Mouse (Mus musculus) ovary, adult 18-20 months (tissue): Measurements from ENCODE around the gene 1700109H08Rik.
"Not testable (repeated sequence)": the region's sequence is repeated elsewhere in the genome, so short reads cannot be mapped to it uniquely, and the experiment has no call there.

ENCODE experiments used
- DNase-seq: peaks from one replicate; pipeline ENCODE4 v3.0.0; 2022; ENCODE audit warnings: low spot score, mixed read lengths

Gene 1700109H08Rik

DNA sequence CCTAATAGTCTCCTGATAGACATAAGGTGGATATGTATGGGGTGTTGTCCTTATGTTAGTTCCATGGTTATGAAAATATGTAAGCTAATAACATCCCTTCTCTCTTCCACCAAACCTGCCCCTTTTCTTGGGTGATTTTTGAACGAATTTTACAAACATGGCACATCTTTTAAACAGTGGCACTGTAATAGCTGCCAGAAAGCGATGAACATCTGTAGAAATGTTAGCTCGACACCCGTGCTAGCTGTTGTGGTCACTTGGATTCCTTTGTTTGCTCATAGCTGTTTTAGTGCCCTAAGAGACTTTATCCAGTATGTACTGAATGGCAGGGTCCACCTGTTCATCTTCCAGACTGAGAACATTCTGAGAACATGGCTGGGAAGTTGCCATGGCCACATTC is at the start of gene 1700109H08Rik:
TSS of gene 1700109H08Rik (plus strand) at position 301 of the 400 bp plus-strand sequence.
- no peak for DNase-seq

DNA sequence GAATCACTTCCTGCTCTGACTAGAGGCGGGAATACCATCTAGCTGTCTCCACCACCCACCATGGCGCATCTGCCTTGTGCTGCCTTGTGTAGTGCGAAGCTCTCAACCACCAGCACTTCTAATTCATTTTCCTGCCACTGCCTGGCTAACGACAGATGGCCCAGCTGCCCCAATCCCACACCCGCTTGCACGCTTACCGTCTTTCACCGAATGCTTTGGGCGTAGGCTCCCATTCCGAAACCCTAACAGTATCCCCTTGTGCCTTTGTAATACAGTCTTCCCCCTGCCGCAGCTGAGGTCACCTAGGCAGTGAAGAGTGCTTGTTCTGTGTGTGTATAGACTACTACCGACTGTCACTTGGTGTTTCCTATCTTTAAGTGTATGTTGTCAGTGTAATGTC is 49.6 kb upstream of the 1700109H08Rik start:
- no peak for DNase-seq

DNA sequence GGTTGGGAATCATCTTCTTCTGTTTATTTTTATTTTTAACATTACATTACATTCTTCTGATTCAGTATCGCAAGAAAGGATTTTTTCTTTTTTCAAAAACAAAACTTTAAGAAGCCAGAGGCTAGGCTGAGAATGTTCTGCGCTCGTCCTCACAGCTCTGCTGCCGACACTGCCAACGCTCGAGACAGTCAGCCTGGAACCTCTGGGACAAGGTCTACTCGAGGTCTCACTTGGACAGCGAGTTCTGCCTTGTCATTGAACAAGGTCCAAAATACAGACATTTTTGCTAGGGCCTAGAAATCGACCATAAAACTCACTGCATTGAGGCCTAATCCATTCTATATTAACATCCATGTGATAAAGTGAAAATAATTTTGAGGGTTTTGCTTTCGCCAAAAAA is 48.5 kb upstream of the 1700109H08Rik start:
- DNase-seq = no peak

DNA sequence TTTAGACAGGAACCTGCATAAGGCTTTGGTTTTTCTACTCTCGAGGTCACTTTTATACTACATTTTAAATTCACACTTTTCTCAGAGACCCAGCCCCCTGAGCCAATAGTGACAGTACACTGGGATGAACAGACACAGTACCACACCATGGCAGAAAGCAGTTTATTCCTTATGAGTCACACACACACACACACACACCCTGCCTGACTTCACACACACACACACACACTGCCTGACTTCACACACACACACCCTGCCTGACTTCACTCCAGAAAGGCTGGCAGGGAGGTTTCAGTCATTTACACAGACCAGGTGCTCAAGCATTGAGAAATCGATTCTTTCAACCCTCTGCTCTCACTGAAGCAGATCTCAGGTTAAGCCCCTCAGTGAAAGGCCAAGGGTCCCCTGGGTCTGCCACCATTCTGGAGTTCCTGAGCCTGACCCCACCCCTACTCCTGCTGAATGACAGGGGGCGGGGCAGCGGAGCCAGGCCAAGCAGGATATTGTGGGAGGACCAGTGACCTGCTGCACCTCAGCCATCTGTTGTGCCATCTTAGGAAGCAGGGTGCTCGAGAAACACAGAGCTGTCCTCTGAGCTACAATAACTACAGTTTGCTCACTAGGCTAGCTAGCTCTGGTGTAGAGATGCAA is 44.2 kb upstream of the 1700109H08Rik start:
- no peak for DNase-seq

DNA sequence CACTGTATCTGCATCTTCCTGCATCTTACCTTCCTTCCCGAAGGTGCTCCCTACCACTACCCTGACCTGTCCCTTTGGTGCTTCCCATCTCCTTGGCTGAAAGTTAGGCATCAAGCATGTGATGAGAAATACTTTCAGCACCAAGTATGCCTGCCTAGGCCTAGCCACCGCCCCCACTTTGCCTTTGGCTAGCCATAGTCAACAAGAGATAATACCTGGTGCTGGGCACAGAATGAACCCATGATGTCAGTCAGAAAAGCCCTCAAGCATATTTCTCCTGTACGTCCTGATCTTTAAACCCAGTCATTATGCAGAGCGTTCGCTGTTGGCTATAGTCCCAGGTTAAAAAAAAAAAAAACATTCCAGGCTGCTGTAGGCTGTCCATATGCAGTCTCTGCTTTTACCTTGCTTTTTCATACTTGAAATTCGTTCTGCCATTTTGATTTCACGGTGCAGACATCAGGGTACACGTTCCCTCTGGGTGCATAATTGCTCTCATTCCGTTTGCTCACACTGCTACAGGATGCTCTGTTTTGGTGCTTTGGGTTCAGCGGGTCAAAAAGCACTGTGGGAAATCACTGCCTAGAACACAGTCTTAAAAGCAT is 41.7 kb upstream of the 1700109H08Rik start:
- DNase-seq = no peak

DNA sequence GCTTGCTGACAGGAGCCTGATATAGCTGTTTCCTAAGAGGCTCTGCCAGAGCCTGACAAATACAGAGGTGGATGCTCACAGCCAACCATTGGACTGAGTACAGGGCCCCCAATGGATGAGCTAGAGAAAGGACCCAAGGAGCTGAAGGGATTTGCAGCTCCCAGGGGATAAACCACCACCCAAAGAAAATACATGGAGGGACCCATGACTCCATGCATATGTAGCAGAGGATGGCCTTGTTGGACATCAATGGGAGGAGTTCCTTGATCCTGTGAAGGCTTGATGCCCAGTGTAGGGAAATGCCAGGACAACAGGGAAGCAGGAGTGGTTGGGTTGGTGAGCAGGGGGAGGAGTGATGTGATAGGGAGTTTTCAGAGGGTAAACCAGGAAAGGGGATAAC is 39.3 kb upstream of the 1700109H08Rik start:
- DNase-seq = not testable (repeated sequence)

DNA sequence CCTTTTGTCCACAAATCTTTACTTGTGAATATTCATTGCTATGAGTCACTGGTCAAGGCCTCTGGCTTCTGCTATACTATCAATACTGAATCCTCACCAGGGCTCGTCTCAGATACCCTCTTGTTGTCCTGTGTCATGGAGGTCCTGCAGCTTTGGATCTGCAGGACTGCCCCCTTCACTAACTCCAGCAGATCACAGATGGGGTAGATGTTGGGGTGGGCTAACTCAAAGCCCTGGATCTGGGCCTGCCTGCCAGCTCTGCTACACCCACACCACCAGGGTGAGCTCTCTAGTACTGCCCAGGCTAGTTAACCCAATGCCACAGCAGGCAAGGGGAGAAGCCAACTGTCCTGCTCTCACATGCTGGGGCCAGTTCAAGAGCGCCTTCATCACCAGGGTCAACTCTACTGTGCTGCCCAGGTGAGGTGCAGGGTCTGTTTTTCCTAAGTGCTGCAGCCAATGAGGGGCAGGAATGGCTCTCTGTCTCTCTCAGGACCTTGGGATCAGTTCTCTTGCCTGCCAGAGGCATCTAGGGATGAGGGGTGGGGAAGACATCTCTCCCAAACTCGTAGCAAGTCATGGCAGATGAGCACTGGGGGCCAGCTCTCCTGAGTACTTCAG is 34.7 kb upstream of the 1700109H08Rik start:
- no peak for DNase-seq

DNA sequence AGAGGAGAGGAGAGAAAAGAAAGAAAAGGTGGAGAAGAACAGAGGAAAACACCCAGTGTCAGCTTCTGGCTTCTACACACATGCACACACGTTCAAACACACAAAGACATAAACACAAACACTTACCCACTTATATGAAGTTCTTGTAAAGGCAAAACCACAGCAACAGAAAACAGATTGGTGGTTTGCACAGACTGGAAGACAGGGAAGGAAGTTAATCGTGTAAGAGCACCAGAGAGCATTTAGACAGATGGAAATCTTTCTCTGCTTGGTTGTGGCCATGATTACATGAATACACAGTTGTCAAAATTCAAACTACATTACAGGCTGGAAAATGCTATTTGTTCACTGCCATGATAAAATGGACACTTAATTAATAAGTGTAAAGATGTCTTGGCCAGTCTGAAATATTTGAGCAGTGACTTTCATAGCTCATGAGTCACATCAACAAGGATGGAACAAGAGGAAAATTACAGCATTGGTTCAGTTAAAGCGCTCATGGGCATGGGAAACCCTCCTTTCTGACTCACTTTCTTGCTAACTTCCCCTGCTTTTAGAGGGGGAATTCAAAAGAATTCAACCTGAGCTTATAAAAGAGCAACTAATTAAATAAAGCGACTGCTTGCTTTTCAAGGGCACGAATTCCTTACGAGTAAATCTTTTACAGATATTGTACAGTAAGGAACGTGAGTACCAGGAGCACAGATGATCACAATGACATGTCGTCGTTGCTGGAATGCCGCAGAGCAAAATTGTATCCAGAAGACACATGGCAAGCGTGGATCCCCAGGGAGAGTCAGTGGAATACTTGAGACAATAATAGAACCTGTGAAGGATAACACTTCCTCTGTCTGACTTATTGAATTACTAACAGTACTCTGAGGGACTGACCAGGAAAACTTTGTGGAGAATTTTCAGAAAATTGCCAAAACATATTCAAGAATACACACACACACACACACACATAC is 32.6 kb upstream of the 1700109H08Rik start:
- no peak for DNase-seq

DNA sequence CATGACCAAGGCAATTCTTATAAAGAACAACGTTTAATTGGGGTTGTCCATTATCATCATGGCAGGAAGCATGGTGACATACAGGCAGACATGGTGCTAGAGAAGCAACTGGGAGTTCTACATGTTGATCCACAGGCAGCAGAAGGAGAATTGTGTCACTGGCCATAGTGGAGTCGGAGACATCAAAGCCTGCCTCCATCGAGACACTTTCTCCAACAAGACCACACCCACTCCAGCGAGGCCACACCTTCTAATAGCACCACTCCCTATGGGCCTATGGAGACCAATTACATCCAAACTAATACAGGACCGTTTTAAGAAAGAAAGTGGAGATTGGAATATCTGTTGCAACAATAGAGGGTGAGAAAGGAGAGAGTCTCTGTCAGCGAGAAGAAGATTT is 29.5 kb upstream of the 1700109H08Rik start:
- no peak for DNase-seq

DNA sequence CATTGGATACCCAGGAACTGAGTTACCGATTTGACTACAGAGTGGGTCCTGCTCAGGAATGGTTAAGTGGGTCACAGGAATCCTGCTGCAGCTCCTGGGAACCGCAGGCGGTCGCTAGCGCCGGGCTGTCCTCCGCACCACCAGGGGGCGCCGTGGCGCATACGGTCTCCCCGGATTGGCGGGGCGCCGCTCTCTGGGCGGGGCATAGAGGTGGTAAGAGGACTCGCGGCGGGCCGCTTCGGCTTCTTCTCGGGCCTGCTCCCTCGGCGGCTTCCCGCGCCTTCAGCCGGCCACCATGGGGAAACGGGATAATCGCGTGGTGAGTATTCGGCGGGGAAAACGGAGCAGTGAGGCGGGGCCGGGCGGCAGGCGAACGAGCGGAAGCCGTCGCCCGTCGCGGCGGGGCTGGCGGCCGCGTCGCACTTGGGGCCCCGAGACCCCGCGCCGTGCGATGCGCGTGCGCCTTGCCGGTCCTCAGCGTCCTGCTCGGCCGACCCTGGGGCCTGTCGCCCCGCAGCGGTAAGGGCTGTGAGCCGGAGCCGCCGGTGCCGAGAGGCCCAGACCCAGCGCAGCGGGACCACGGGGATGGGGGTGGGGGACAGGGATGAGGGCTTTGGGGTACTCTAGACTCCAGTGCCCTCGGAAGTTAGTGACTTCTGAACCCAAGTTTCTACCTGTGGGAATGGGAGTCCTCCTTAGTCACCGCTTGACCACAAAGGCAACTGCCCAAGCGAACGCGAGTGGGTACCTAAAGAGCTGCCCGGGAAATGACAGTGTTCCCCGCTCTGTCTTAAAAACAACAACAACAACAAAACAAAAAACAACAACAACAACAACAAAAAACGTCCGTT is 27.5 kb upstream of the 1700109H08Rik start, which contains the start of gene Fam133b:
TSS of gene Fam133b (plus strand) at position 205 of the 851 bp plus-strand sequence.
- peak; percentile 87 for DNase-seq

DNA sequence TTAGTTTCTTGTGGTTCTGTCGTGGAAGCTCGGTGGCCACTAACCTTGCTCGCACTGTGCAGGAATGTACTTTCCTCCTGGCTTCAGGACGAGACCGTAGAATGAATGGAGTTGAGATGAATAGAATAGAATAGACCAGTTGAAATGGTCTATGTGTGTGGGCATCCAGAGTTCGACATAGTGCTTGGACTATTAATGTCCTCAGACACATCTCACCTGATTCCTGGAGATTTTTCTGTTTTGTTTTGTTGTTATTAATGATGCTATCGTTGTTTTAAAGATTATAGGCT is 26.9 kb upstream of the 1700109H08Rik start:
- no peak for DNase-seq

DNA sequence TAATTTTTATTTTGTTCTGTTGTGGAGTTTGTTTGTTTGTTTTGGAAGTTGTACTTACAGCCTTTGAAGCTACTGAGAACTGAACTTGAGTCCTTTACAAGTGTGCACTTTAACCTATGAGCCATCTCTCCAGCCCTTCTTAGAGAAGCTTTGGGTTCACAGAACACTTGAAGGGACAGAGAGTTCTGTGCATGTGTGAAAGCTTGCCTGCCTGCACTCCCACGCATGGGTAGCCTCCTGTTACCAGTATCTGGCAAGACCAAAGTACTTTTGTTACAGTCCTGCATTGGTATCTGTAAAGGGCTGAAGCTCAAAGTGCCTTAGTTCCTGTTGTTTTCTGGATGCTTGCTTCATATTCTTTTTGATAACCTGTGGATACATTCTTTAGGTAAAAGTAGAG is 25.1 kb upstream of the 1700109H08Rik start:
- DNase-seq = no peak

DNA sequence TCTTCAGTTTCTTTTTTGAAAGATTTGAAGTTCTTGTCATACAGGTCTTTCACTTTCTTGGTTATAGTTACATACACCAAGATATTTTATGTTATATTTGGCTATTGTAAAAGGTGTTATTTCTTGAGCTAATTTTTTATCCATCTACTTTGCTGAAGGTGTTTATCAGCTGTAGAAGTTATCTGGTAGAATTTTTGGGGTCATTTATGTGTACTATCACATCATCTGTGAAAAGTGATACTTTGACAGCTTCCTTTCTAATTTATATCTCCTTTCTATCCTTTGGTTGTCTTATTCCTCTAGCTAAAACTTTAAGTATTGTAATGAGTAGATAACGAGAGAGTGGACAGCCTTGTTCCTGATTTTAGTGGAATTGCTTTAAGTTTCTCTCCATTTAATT is 19.9 kb upstream of the 1700109H08Rik start:
- DNase-seq = no peak

DNA sequence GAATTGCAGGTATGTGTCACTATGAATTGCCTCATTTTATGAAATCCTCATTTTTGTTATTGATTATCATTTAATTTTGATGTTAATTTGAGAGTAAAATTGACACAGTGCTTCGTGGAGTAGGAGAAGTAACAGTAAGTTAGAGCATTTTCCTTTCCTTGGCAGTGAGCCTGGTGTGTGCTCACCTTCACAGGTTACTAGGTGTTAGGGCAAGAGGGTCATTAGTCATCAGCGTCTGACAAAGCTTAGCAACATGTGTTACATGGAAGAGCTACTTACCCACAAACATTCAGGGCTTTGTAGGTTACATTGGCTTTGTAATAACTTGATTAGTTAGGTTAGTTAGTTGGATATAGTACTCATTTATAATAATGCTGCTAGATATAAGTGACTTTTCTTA is 17.2 kb upstream of the 1700109H08Rik start:
- no peak for DNase-seq

DNA sequence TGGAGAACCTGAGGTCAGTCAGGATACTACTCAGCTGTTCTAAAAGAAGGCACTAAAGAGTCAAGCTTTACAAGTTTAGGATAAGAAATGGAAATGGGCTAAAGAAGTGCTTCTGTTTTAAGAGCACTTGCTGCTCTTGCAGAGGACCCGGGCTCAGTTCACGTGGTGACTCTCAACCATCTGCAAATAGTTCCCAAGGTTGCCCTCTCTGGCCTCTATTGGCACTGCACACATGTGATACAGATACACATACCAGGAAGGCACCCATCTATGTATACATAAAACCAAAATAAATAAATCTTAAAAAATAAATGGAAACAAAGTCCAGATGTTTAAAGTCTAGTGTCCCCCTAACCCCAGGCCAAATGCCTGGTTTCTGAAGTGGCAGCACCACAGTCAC is 3.5 kb downstream of the 1700109H08Rik start:
- DNase-seq = no peak

DNA sequence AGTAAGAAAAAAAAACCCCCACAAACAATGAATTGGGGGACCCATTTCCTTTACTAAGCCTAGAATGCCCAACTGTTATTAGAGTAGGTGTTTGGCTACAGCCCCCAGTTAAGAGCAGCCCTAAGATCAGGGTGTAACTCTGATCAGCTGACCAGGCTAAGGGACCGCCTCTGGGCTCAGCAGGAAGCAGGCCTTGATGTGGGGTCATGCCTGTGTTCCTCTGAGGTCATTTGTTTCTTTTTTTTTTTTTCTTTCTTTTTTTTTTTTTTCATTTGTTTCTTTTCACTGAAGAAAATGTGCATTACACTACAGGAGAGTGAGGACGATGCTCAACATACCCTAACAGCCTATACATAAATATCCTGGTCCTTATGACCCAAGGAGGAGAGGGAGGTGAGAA is 6.6 kb downstream of the 1700109H08Rik start:
- DNase-seq = no peak

DNA sequence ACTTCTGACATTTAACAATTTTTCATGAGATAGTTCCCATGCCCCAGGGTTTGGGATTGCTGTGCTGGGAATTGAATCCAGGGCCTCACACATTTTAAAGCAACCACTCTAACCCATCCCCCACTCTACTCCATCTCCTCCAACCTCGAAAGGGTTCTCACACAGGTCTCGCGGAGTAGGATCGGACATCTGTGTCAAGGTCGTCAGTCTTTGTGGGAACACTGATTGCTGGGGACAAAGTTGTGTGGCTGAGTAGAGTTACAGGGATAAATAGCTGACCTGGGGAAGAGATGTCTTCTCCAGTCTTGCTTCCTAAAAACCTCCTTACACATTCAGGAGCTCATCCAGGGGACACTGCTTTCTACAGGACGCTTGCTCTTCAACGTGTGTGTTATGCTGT is 7.7 kb downstream of the 1700109H08Rik start:
- no peak for DNase-seq

DNA sequence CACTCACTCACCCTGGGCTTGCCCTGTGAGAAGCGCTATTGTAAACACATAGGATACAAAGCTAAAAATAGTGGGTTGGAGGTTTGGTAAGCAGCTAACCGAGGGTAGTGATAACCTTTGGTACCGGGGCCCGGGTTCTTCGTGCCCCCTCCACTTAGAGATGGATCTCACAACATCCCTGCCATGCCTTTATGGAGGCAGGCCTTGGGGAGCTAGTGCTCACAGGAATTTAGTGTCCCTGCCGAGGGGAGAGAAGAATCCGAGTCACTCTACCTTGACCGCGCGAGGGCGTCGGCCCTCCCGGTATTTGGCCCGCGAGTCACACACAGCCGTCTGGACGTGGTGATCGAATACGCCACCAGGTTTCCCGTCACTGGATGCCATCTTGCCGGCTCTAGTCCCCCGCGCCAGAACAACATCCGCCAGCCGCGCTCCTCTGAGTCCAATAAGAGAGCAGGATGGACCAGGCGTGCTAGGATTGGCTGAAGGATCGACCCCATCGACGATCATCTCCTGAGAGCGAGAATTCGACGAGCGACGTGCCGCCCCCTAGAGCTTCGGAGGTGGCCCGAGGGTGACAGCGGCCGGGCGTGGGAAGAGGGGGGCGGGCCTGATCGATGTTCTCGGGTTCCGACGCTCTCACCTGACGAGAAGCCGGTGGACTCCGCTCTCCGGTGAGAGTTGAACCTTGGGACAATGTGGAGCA is 24.5 kb downstream of the 1700109H08Rik start, which contains the start of gene Pex1:
TSS of gene Pex1 (plus strand) at position 374 of the 706 bp plus-strand sequence.
- DNase-seq = peak; percentile 92

DNA sequence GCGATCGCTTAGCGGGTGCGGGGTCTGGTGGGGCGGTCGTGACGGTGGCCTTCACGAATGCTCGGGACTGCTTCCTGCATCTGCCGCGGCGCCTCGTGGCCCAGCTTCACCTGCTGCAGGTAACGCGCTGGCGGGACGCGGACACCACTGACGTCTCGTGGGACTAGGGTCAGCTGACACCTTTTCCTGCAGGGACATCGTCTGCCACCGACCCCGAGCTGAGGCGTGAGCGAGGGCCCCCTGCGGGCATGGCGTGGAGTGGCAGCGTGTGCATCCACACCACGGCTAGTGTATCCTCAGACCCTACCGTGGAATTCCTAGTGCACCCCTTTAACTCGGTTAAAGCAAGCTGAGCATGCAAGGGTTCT is 25.0 kb downstream of the 1700109H08Rik start, which contains the start of gene Rbm48:
TSS of gene Rbm48 (minus strand) at position 187 of the 368 bp plus-strand sequence.
- peak; percentile 65 for DNase-seq

DNA sequence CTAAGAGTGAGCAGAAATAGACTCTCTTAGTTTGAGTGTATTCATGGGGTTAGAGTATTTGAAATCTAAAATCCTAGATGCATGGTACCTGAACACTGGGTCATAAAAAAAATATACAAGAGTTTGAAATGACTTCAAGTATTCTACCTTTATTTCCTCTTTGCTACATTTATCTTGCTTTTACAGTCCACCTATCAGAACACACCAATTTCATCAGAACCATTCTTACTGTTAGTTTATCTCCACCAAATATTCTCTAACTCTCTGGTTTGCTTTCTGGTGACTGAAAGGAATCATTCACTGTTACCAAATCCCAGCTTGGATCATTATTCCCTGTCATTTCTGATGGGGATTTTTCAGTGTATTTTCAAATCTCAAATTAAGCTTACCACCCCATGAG is 25.8 kb downstream of the 1700109H08Rik start:
- no peak for DNase-seq

DNA sequence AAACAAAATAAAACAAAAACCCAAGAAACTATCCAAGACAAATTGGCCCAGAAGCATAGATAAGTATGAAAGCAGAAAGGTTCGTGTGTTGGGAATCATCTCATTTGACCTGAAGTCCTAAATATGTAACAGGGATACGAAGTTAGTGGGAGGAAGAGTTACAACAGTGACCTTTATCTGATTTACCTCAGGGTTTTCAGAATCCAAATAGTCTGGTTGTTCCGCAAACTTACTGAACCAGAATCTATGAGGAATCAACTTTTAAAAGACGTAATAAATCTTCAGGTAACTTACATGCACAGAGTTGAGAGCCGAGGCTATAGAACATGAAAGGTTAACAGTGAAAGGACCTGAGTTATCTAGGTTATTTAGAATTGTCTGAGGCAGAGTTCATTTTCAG is 27.4 kb downstream of the 1700109H08Rik start:
- no peak for DNase-seq
